Mouse (Mus musculus): ENCODE results near the gene Gm10647.

The Gm10647 gene

DNA sequence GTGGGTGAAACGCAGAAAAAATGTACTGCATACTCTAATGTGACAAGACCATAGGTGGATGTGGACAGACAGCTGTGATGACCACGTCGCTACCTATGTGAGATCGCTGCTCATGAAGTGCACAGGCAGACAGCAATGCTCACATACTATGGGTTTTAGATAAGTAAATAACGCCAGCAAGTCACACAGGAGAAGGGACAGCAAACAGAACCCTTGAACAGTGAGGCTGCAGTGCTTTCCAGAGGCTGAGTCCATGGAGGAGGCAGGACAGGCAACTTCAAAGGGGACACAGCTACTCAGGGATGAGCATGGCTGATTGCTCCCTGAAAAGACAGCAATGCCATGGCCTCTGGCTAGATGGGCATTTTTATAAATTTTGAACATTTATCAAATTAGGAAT, 50.0 kb downstream of the Gm10647 start:
- no peak for DNase-seq (ENCODE audit: extremely low spot score, low spot score)

All from neural tube, embryonic 10.5 days (tissue).